Mouse (Mus musculus) limb, embryonic 12.5 days (tissue): ENCODE data around the gene Tlr5. TPM values are rescaled to one million over a fixed set of nuclear protein-coding genes. Genes with fewer than 3 reads are reported as not detected.

ENCODE experiments used
- ATAC-seq: fragments of 200-750 bp; cut with Nextera tagmentation; 2 replicates; pipeline ENCODE4 v1.8.0; 2017; ENCODE audit warnings: low read depth, moderate TSS enrichment; ENCODE audit not compliant: insufficient number of reproducible peaks, insufficient read depth, low FRiP score, low TSS enrichment
- H3K27ac ChIP-seq: fragments of 300-500 bp; sonication (generic); 2 replicates; pipeline ENCODE4 v1.5.1; 2016; ENCODE audit warnings: mild to moderate bottlenecking, moderate library complexity
- H3K27me3 ChIP-seq: fragments of 300-500 bp; sonication (generic); 2 replicates; pipeline ENCODE4 v1.6.1; 2016; ENCODE audit warnings: mild to moderate bottlenecking, moderate library complexity
- H3K36me3 ChIP-seq: fragments of 300-500 bp; sonication (generic); 2 replicates; pipeline ENCODE4 v1.6.1; 2016; ENCODE audit warnings: mild to moderate bottlenecking, moderate library complexity
- H3K4me1 ChIP-seq: fragments of 300-500 bp; sonication (generic); replicated peaks from 2 replicates; pipeline ENCODE4 v1.6.1; 2016
- H3K4me2 ChIP-seq: fragments of 300-500 bp; sonication (generic); 2 replicates; pipeline ENCODE4 v1.6.1; 2016; ENCODE audit warnings: mild to moderate bottlenecking, moderate library complexity
- H3K4me3 ChIP-seq: fragments of 300-500 bp; sonication (generic); replicated peaks from 2 replicates; pipeline ENCODE4 v1.5.1; 2016; ENCODE audit warnings: mild to moderate bottlenecking
- H3K9ac ChIP-seq: fragments of 300-500 bp; sonication (generic); replicated peaks from 2 replicates; pipeline ENCODE4 v1.6.1; 2016; ENCODE audit warnings: mild to moderate bottlenecking, moderate library complexity
- H3K9me3 ChIP-seq: fragments of 300-500 bp; sonication (generic); 2 replicates; pipeline ENCODE4 v1.6.1; 2016; ENCODE audit warnings: mild to moderate bottlenecking, moderate library complexity
- WGBS: fragments of 180-500 bp; shearing (Covaris S2); methylation state at CpG from one replicate; pipeline ENCODE4 v1.1.7; 2016; 5-methylcytosine and 5-hydroxymethylcytosine counted together
- polyA plus RNA-seq: library from polyadenylated mRNA; unstranded; fragments of >200 nt; fragmentation: Nextera tagmentation; extraction: Ambion mirVana; gene quantifications from 2 replicates; pipeline ENCODE4 v1.2.1, GENCODE M21; 2016

The Tlr5 gene
- polyA plus RNA-seq, 1 experiment from 2014 or later: 0.50 TPM

DNA sequence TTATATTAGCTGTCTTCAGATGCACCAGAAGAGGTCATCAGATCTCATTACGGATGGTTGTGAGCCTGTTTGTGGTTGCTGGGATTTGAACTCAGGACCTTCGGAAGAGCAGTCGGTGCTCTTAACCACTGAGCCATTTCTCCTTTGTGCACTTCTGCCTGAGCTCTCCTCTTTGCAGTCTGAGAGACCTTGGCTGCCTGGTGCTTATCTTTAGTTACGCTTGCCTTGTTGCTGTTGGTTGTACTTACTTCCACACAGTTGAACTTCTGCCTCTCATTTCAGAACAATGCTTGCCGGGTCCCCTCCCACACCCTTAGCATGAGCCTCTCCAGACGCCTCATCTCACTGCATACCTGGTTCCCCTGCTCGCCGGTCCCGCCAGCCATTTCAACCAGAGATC is 14.1 kb downstream of the Tlr5 start:
- no peaks in the 10 kb centered on the region for H3K36me3 ChIP-seq
- no peak overlapping the region for H3K4me2 ChIP-seq
- no peak overlapping the region for H3K4me3 ChIP-seq

DNA sequence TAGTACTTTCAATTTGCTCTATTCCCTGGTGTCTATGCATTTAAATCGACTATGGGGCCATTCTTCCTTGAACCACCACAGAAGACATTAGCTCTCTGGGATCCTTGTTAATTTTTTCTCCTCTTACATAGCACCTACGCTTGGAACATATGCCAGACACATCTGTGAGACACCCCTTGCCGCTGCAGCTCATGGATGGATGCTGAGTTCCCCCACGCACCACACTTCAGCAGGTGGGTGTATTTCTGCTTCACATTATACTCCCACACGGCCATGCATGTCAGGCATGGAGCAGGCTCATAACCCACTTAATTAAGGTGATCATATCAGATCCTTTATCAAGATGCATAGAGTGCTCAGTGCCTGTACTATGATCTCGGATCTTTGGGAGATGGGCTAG is 17.7 kb downstream of the Tlr5 start:
- H3K36me3 ChIP-seq: no peaks in the 10 kb centered on the region
- no peak overlapping the region for H3K4me3 ChIP-seq
- no peak overlapping the region for H3K27ac ChIP-seq
- 89% methylated on average over 6 of the region's 6 CpGs for WGBS
- H3K27me3 ChIP-seq: no peaks in the 10 kb centered on the region
- H3K4me2 ChIP-seq: no peak overlapping the region
- no peak for ATAC-seq
- no peaks in the 10 kb centered on the region for H3K4me1 ChIP-seq
- H3K9me3 ChIP-seq: no peaks in the 10 kb centered on the region
- H3K9ac ChIP-seq: no peak overlapping the region

More for the DNA sequence above, 14.1 kb downstream of the Tlr5 start:
- Histone ChIP-seq H3K9me3 (no peaks in the 10 kb centered on the region), H3K27ac (no peak overlapping the region), H3K27me3 (no peaks in the 10 kb centered on the region), H3K9ac (no peak overlapping the region), H3K4me1 (no peaks in the 10 kb centered on the region)
- no peak for ATAC-seq
- WGBS: 93% methylated on average over 9 of the region's 9 CpGs

DNA sequence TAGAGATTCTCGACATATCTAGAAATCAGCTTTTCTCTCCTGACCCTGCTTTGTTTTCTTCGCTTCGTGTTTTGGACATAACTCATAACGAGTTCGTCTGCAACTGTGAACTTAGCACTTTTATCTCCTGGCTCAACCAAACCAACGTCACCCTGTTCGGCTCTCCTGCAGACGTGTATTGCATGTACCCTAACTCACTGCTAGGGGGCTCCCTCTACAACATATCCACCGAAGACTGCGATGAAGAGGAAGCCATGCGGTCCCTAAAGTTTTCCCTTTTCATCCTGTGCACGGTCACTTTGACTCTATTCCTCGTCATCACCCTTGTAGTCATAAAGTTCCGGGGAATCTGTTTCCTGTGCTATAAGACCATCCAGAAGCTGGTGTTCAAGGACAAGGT is 20.2 kb downstream of the Tlr5 start:
- no peak overlapping the region for H3K4me3 ChIP-seq
- H3K4me2 ChIP-seq: no peak overlapping the region
- no peaks in the 10 kb centered on the region for H3K4me1 ChIP-seq
- WGBS: 73% methylated on average over 14 of the region's 14 CpGs
- no peaks in the 10 kb centered on the region for H3K36me3 ChIP-seq
- H3K9me3 ChIP-seq: no peaks in the 10 kb centered on the region
- no peak overlapping the region for H3K9ac ChIP-seq
- ATAC-seq: no peak
- no peak overlapping the region for H3K27ac ChIP-seq
- H3K27me3 ChIP-seq: no peaks in the 10 kb centered on the region

DNA sequence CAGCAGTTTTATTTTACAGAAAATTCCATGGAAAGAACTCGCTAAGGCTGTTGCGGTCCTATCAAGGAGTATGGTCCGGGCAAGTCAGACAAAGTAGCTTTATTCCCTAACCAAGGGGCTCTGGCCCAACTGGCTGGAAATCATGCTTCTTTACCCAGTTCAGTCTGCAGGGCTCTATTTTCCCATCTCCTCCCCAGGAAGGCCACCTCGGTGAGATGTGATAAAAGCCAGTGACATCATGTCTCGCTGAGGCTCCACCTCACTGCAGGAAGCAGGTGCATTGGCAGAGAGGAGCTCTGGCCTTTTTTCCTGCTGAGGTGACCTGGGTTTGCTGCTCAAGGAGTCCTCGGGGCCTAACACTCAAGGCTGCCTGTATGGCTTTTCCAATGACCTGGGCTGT is 26.1 kb downstream of the Tlr5 start:
- ATAC-seq: no peak

DNA sequence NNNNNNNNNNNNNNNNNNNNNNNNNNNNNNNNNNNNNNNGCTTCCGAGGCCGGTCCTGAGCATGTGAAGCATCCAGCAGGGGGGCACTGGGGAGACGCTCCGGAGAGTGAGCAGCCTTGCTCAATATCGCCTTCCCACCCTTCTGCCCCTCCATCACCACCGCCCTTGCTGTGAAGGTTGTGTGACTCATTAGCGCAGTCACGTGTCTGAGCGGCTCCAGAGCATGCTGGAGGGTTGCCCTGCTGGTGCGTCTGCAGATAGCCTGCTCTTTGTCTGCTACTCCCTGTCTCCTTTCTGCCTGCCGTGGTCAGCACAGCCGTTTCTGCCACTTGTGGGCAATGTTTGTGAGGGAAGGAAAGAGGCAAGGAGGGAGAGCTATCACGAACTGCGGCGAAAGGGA is 28.4 kb downstream of the Tlr5 start:
- ATAC-seq: peak; percentile 91
- Histone ChIP-seq H3K27me3 (no peaks in the 10 kb centered on the region; the same call in 1 of the 2 replicates), H3K4me2 (peak overlapping the region; percentile 65), H3K9ac (peak overlapping the region; percentile 37; the same call in 1 of the 2 replicates), H3K4me3 (peak overlapping the region; percentile 36), H3K4me1 (peaks cover 20% of the 10 kb centered on the region), H3K9me3 (no peaks in the 10 kb centered on the region), H3K27ac (peak overlapping the region; percentile 64; the same call in 1 of the 2 replicates), H3K36me3 (no peaks in the 10 kb centered on the region)
- 1% methylated on average over 13 of the region's 15 CpGs for WGBS

More for the DNA sequence above, 26.1 kb downstream of the Tlr5 start:
- no peaks in the 10 kb centered on the region; the same call in 1 of the 2 replicates for H3K27me3 ChIP-seq
- H3K9ac ChIP-seq: no peak overlapping the region
- no peak overlapping the region for H3K4me2 ChIP-seq
- H3K4me1 ChIP-seq: peaks cover 9% of the 10 kb centered on the region
- no peaks in the 10 kb centered on the region for H3K36me3 ChIP-seq
- H3K27ac ChIP-seq: peak overlapping the region; percentile 20; the same call in 1 of the 2 replicates
- 65% methylated on average over 6 of the region's 6 CpGs for WGBS
- no peak overlapping the region for H3K4me3 ChIP-seq
- no peaks in the 10 kb centered on the region for H3K9me3 ChIP-seq

DNA sequence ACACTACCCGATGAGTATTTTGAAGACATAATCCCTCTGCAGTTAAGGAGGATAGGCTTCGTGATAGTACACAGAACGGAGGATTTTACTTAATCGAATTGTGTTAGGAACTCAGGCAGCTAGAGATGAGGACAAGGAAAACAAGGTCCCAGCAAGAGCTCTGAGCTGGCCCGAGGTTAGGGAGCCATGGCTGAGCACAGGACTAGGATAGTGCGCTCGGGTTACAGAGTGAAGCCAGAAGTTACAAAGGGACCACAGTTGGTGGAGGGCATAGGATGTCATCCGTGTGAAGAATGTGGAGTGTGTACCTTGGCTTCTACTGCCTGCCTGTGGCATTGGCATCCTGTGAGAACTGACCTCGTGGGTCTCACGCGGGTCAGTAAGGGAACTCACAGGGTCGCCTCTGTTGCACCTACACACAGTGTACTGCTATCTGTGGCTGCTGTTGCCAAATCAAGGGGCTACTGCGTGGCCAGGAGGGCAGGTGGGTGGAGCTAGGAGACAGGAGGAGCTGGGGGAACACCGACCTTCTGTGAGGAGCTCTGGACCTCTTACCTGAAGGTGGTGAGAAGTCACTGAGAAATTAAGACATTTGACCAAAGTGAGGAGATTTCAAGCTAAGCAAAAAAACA is 29.0 kb downstream of the Tlr5 start:
- Histone ChIP-seq H3K4me3 (peak overlapping the region; percentile 36), H3K9ac (no peak overlapping the region), H3K4me2 (peak overlapping the region; percentile 65), H3K4me1 (peaks cover 20% of the 10 kb centered on the region), H3K9me3 (no peaks in the 10 kb centered on the region), H3K27me3 (no peaks in the 10 kb centered on the region; the same call in 1 of the 2 replicates), H3K36me3 (no peaks in the 10 kb centered on the region), H3K27ac (peak overlapping the region; percentile 64; the same call in 1 of the 2 replicates)
- peak; percentile 39; the same call in 1 of the 2 replicates for ATAC-seq
- WGBS: 53% methylated on average over 14 of the region's 14 CpGs

DNA sequence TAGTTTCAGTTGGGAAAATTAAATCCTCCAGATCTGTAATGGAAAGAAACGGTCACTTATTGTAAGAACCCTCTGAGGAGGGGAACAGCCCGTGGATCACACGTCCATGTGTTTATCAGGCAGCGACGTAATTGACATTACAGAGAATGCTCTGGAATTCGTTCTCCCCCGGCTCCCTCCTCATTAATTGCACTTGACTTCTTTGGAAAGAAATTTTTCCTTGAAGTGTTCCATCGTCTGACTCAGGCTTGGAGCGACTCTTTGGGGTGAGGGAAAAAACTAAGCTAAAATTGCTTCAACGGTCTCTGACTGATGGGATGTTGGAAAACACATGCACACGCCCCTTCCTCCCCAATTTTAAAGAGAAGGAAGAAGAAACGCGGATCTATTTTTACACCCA is 31.7 kb downstream of the Tlr5 start:
- H3K4me2 ChIP-seq: no peak overlapping the region
- no peaks in the 10 kb centered on the region for H3K36me3 ChIP-seq
- no peaks in the 10 kb centered on the region for H3K9me3 ChIP-seq
- no peak overlapping the region for H3K4me3 ChIP-seq
- peak overlapping the region; percentile 60; the same call in 1 of the 2 replicates for H3K27ac ChIP-seq
- H3K4me1 ChIP-seq: peaks cover 23% of the 10 kb centered on the region
- WGBS: 49% methylated on average over 13 of the region's 13 CpGs
- no peak for ATAC-seq
- H3K9ac ChIP-seq: no peak overlapping the region
- no peaks in the 10 kb centered on the region; the same call in 1 of the 2 replicates for H3K27me3 ChIP-seq

DNA sequence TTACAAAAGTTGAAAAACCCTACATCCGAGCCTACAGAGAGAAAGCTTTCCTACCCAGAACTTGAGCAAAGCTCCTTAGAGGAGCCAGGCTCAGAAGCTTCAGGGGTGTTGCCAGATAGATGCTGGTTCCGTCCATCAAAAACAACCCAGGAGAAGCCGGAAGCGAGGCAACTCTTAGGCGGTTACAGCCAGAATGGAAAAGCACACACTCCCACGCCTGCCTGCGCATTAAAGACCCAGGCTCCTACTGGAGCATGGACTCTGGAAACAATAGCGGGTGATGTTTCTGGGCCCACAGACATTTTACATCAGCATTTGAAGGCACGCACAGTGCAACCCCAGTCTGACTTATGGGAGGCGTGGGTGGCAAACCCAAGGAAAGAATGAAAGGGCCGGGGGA is 32.2 kb downstream of the Tlr5 start:
- WGBS: 90% methylated on average over 11 of the region's 11 CpGs
- H3K27ac ChIP-seq: peak overlapping the region; percentile 60
- H3K27me3 ChIP-seq: no peaks in the 10 kb centered on the region; the same call in 1 of the 2 replicates
- H3K9me3 ChIP-seq: no peaks in the 10 kb centered on the region
- H3K4me3 ChIP-seq: no peak overlapping the region
- H3K9ac ChIP-seq: no peak overlapping the region
- H3K36me3 ChIP-seq: no peaks in the 10 kb centered on the region
- H3K4me2 ChIP-seq: no peak overlapping the region
- no peak for ATAC-seq
- H3K4me1 ChIP-seq: peaks cover 24% of the 10 kb centered on the region

DNA sequence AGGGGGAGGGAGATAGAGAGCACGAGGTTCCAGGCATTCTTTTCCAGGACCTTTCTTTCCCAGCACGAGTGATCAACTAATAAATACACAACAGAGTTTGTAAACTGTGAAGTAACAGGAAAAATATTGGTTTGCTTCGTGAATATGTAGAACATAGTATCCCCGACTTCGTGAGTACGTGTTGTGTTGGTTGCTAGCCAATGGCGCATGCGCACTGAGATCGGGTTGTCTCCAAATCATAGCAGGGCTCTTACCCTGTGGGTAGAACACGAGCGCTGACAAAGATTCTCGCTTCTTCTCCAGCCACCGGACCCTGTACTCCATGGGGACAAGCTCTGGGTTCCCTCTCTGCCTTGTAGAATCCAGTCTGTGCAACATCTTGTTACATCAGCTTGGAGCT is 33.2 kb downstream of the Tlr5 start:
- Histone ChIP-seq H3K27me3 (no peaks in the 10 kb centered on the region), H3K4me1 (peaks cover 24% of the 10 kb centered on the region), H3K36me3 (no peaks in the 10 kb centered on the region), H3K27ac (no peak overlapping the region), H3K4me3 (no peak overlapping the region), H3K9ac (no peak overlapping the region), H3K9me3 (no peaks in the 10 kb centered on the region), H3K4me2 (no peak overlapping the region)
- ATAC-seq: no peak
- WGBS: 92% methylated on average over 13 of the region's 13 CpGs

DNA sequence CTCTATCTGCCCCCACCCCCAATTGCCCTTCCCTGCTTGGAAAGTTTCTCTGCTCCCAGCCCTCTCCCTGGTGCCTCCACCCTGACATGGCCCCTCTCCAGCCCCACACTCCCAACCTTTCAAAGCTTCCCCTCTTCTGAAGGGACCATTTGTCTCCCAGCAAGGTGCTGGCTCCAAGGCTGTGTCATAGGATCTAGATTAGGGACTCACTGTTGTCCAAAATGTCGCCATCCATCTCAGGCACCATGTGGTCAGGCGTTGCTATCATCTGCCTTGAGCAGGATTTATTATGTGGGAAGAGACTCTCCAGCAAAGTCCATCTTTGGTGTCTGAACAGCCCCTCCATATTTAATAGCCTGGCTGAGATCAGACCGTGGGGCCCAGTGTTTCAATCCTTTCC is 34.1 kb downstream of the Tlr5 start:
- WGBS: 43% methylated on average over 3 of the region's 3 CpGs

DNA sequence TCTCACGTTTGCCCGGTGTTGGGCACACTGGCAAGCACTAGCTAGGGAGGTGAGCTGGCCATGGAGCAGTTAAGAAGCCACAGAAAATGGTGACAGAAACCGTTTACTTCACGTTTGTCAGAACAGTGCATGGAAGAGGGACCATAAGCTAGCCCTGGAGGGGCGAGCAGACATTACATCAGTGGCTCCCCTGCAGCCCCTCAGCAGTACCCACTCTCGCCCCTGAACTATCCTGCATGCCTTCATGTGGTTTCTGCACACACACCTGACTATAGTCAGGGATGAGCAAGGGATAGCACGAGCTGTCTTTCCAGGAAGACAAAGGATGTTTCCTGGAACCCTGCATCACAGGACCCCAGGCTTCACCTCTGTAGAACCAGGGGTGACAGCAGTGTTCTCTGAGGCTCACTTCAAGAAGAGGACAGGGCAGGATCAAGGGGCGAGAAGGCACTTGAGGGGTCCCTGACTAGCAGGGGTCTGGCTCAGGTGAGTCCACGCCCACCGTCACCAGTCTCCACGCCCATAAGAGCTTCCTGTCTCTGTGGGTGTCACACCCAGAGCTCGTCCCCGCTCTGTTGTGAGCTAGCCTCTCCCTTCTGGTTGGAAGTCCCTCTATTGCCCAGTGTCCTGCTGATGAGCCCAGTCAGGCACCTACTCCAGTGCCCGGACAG is 35.6 kb downstream of the Tlr5 start:
- ATAC-seq: peak; percentile 26; the same call in 1 of the 2 replicates

More for the DNA sequence above, 34.1 kb downstream of the Tlr5 start:
- peaks cover 18% of the 10 kb centered on the region for H3K4me1 ChIP-seq
- no peak for ATAC-seq
- H3K9me3 ChIP-seq: no peaks in the 10 kb centered on the region
- no peaks in the 10 kb centered on the region for H3K36me3 ChIP-seq
- no peak overlapping the region for H3K9ac ChIP-seq
- H3K4me2 ChIP-seq: no peak overlapping the region
- no peak overlapping the region for H3K27ac ChIP-seq
- H3K4me3 ChIP-seq: no peak overlapping the region
- H3K27me3 ChIP-seq: no peaks in the 10 kb centered on the region

More for the DNA sequence above, 35.6 kb downstream of the Tlr5 start:
- peaks cover 16% of the 10 kb centered on the region for H3K4me1 ChIP-seq
- no peaks in the 10 kb centered on the region for H3K27me3 ChIP-seq
- no peak overlapping the region for H3K27ac ChIP-seq
- WGBS: 78% methylated on average over 14 of the region's 14 CpGs
- H3K4me3 ChIP-seq: no peak overlapping the region
- no peaks in the 10 kb centered on the region for H3K36me3 ChIP-seq
- H3K4me2 ChIP-seq: no peak overlapping the region
- H3K9ac ChIP-seq: no peak overlapping the region
- no peaks in the 10 kb centered on the region for H3K9me3 ChIP-seq
